Mouse (Mus musculus) neural tube, postnatal 0 days (tissue): ENCODE measurements around the gene Krtap19-2. TPM values are rescaled to one million over a fixed set of nuclear protein-coding genes. Genes with fewer than 3 reads are reported as not detected.

ENCODE experiments used
- polyA plus RNA-seq: library from polyadenylated mRNA; unstranded; fragments of >200 nt; fragmentation: Nextera tagmentation; extraction: Ambion mirVana; gene quantifications from 2 replicates; pipeline ENCODE4 v1.2.1, GENCODE M21; 2015

Gene Krtap19-2
- polyA plus RNA-seq = not detected in 2 replicates

GRCm38 (mm10) chr16:88874169-88874568 lies at the start of gene Krtap19-2:
TSS of gene Krtap19-2 (minus strand) at chr16:88874269.

GRCm38 (mm10) chr16:88896357-88896756 lies 22.3 kb upstream of the Krtap19-2 start, which contains the start of gene Krtap19-5:
TSS of gene Krtap19-5 (minus strand) at chr16:88896457.

GRCm38 (mm10) chr16:88884989-88885388 lies 10.9 kb upstream of the Krtap19-2 start, which contains the start of gene Krtap19-4:
TSS of gene Krtap19-4 (minus strand) at chr16:88885089.

GRCm38 (mm10) chr16:88877938-88878337 lies 3.9 kb upstream of the Krtap19-2 start, which contains the start of gene Krtap19-3:
TSS of gene Krtap19-3 (minus strand) at chr16:88878038.

GRCm38 (mm10) chr16:88869311-88869710 lies 4.8 kb downstream of the Krtap19-2 start, which contains the start of gene Krtap19-1:
TSS of gene Krtap19-1 (minus strand) at chr16:88869411.

GRCm38 (mm10) chr16:88826095-88826652 lies 47.9 kb downstream of the Krtap19-2 start, which contains the start of gene Krtap14:
TSS of gene Krtap14 (minus strand) at chr16:88826145.

Other genes with a start within 250 kb of the Krtap19-2 start
- gene 2310079G19Rik, start 246.6 kb downstream of the Krtap19-2 start, polyA plus RNA-seq = not detected in 2 replicates
- not detected in 2 replicates for gene Krtap26-1, start 226.5 kb downstream of the Krtap19-2 start, polyA plus RNA-seq
- gene Krtap27-1, start 202.6 kb downstream of the Krtap19-2 start, polyA plus RNA-seq = not detected in 2 replicates
- not detected in 2 replicates for gene 2310061N02Rik, start 166.3 kb downstream of the Krtap19-2 start, polyA plus RNA-seq
- gene Krtap13-1, start 145.4 kb downstream of the Krtap19-2 start, polyA plus RNA-seq = not detected in 2 replicates
- not detected in 2 replicates for gene Krtap13, start 122.6 kb downstream of the Krtap19-2 start, polyA plus RNA-seq
- gene 2310034C09Rik, start 115.4 kb downstream of the Krtap19-2 start, polyA plus RNA-seq = not detected in 2 replicates
- gene 2310057N15Rik, start 100.1 kb downstream of the Krtap19-2 start, polyA plus RNA-seq = not detected in 2 replicates
- gene Gm5965, start 96.4 kb downstream of the Krtap19-2 start, polyA plus RNA-seq = not detected in 2 replicates
- not detected in 2 replicates for gene Gm20741, start 62.0 kb downstream of the Krtap19-2 start, polyA plus RNA-seq
- not detected in 2 replicates for gene Krtap15, start 54.1 kb downstream of the Krtap19-2 start, polyA plus RNA-seq
- not detected in 2 replicates for gene Krtap14, start 48.1 kb downstream of the Krtap19-2 start, polyA plus RNA-seq
- not detected in 2 replicates for gene Krtap19-1, start 4.9 kb downstream of the Krtap19-2 start, polyA plus RNA-seq
- gene Krtap19-3, start 3.8 kb upstream of the Krtap19-2 start, polyA plus RNA-seq = not detected in 2 replicates
- not detected in 2 replicates for gene Krtap19-4, start 10.8 kb upstream of the Krtap19-2 start, polyA plus RNA-seq
- not detected in 2 replicates for gene Krtap19-5, start 22.2 kb upstream of the Krtap19-2 start, polyA plus RNA-seq
- not detected in 2 replicates for gene Krtap19-9b, start 58.0 kb upstream of the Krtap19-2 start, polyA plus RNA-seq
- not detected in 2 replicates for gene Krtap16-3, start 88.6 kb upstream of the Krtap19-2 start, polyA plus RNA-seq
- gene Krtap22-2, start 136.5 kb upstream of the Krtap19-2 start, polyA plus RNA-seq = not detected in 2 replicates
- gene Gm10229, start 141.0 kb upstream of the Krtap19-2 start, polyA plus RNA-seq = not detected in 2 replicates
- gene Krtap6-1, start 157.4 kb upstream of the Krtap19-2 start, polyA plus RNA-seq = not detected in 2 replicates
- gene Gm10228, start 167.2 kb upstream of the Krtap19-2 start, polyA plus RNA-seq = not detected in 2 replicates
- not detected in 2 replicates for gene Krtap6-5, start 173.6 kb upstream of the Krtap19-2 start, polyA plus RNA-seq
- gene 1110025L11Rik, start 189.7 kb upstream of the Krtap19-2 start, polyA plus RNA-seq = not detected in 2 replicates
- gene Krtap6-3, start 209.7 kb upstream of the Krtap19-2 start, polyA plus RNA-seq = not detected in 2 replicates